Mouse (Mus musculus): Measurements from ENCODE around the gene Muc2. TPM values are rescaled to one million over a fixed set of nuclear protein-coding genes. Genes with fewer than 3 reads are reported as not detected.
"Not testable (repeated sequence)": the region's sequence is repeated elsewhere in the genome, so short reads cannot be mapped to it uniquely, and the experiment has no call there.

Gene Muc2
- polyA plus RNA-seq (2017; shearing (Covaris generic)) = not detected

GRCm38 (mm10) chr7:141690040-141690439 is at the start of gene Muc2:
Gene Muc2 (plus strand): TSS chr7:141690340.
- ATAC-seq = no peak

GRCm38 (mm10) chr7:141642375-141642774 is 47.8 kb upstream of the Muc2 start:
- no peak for ATAC-seq

DNA sequence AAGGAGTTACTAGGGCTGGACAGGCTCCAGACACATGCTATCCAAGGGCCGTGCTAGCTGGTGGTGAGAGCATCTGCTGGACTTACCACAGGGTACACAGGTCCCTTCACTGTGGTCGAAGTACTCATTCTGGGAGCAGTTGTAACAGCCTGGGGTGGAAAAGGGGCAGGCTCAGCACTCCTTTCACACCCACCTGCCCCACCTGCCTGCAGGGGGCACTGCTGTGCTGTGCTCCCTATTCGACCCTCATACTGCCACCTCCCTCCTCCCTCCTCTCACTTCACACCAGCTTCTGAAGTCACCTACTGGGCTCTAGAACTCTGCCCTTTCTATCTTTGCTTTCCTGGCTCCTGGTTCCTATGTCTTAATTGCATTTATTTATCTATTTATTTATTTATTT is 47.0 kb upstream of the Muc2 start:
- no peak for ATAC-seq

GRCm38 (mm10) chr7:141647083-141647482 is 43.1 kb upstream of the Muc2 start:
- ATAC-seq = no peak

- ATAC-seq = no peak
Measured at GRCm38 (mm10) chr7:141647815-141648214, 42.3 kb upstream of the Muc2 start.

GRCm38 (mm10) chr7:141652191-141652590 is 37.9 kb upstream of the Muc2 start:
- ATAC-seq = no peak

DNA sequence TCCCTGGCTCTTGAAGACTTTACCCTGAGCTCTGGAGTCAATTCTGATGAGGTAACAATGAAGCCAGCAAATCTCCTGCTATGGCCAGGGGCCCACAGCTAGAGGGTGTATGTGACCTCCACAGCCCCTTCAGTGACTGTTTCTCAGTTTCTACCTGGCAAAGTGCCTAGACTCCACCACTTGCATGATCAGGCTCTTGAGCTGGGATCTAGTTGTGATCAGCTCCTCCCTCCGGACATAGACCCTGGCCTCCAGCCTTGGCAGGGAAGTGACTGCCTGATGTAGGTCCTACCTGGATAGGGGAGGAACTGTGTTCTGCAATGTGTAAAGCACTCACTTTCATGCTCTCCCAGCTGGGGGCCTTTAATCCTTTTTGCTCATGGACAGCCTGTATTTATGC is 29.8 kb upstream of the Muc2 start:
- ATAC-seq = no peak

GRCm38 (mm10) chr7:141661481-141661880 is 28.7 kb upstream of the Muc2 start:
- ATAC-seq = no peak

- no peak for ATAC-seq
Measured at GRCm38 (mm10) chr7:141662223-141662622, 27.9 kb upstream of the Muc2 start.

GRCm38 (mm10) chr7:141666190-141666589 is 23.9 kb upstream of the Muc2 start:
- ATAC-seq = no peak

- ATAC-seq = not testable (repeated sequence)
Measured at GRCm38 (mm10) chr7:141669097-141669496, 21.0 kb upstream of the Muc2 start.

DNA sequence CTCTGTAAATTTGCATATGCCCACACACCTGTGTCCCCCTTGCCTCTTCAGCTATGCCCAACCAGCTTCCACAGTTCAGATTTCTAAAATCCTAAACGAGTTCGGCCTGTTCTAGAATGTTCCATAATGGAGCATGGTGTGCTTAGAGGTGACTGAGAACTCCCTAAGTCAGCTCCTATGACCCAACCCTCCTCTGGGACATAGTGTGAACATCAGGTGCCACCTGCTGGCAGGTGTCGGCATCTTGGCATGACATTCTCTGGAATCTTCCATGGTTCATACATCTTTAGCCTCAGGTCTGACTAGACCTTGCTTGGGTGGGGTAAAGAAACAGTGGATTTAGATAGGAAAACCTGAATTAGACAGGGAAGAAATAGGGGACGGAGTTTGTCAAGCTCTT is 19.1 kb upstream of the Muc2 start:
- ATAC-seq = no peak

DNA sequence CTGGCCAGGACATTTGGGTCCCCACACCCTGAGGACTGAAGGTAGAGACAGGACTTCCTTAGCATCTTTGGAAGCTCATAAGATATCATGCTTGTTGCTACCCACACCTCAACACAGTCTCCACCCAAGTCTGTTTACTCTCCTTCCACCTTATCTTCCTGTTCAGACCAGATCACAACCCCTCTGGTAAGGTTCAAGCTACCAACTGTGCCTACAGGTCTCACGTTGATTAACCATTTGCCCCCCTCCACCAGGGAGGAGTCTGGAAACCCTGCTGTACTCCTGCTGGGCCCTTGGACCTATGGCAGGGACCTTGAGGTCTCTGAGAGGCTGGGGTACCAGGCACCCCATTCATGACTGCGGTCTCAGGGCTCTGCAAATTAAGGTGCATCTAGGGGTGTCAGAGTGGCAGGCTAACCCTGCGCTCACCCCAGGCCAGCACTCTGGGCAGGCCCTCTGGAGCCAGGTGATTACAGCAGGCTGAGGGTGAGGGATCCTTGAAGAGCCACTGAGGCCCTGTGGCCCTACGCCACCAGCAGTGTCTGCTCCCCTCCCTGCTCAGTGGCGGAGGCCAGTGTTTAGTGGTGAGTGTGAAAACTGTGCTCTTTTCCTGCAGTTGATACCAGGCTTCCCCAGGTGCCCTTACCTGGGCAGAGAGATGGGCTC is 18.4 kb upstream of the Muc2 start:
- ATAC-seq = no peak

DNA sequence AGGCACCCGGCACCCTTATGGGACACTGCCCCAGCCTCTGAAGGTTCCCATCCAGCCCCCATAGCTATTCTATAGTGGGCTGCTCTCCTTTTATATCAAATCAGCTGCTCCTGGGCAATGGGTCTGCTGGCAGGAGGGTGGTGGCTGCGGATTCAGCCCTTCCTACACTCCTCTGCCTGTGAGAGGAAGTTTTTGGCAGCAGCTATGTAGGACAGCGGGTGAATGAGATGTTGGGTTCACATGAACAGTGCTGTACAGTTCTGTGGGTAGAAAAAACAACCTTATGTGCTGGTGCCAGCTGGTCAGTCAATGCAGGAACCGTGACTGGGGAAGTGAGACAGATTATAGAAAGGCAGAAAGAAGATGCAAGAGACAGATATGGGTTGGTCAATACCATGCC is 11.2 kb upstream of the Muc2 start:
- ATAC-seq = no peak

DNA sequence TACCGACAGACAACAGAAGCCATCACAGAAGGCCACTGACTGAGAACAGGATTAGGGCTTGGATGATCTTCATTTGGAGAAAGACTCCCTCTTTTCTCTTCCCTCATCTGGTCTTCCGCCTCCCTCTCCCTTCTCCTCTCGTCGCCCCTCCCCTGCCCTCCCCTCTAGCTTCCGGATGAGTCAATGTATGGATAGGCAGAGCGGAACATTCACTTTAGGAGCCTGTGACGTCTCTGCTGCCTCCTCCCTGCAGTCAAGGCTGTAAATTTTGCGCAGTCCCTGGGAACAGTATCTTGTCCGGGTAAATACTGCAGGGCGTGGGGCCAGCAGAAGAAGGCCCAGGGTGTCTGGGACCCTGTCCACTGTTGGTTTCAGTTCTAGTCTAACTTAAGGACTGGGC is 2.8 kb upstream of the Muc2 start:
- ATAC-seq = no peak

- no peak for ATAC-seq
Measured at GRCm38 (mm10) chr7:141693591-141694273, 3.6 kb downstream of the Muc2 start.

- ATAC-seq = no peak
Measured at GRCm38 (mm10) chr7:141694274-141694639, 4.1 kb downstream of the Muc2 start.

GRCm38 (mm10) chr7:141696538-141696937 is 6.4 kb downstream of the Muc2 start:
- ATAC-seq = no peak

- no peak for ATAC-seq
Measured at GRCm38 (mm10) chr7:141699556-141700220, 9.5 kb downstream of the Muc2 start.

DNA sequence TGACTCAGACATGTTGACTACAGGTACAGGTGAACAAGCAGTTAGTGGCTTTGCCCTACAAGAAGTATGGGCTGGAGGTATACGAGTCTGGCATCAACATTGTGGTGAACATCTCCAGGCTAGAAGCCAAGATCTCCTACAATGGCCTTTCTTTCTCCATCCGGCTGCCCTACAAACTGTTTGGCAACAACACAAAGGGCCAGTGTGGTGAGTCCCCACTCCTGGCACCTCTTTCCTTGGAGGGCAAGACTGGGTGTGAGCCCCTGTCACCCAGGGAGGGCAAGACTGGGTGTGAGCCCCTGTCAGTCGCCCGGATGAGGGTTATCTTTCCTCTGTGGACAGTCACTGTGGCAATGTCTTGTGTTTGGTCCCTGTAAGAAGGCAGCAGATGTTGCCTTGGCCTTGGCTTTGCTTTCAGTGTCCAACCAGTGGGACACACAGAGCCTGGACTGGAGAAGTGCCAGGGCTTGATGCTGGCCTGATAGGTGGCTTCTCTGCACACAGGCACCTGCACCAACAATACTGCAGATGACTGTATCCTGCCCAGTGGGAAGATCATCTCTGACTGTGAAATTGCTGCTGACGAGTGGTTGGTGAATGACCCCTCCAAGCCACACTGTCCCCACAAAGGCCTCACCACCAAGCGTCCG is 57.4 kb downstream of the Muc2 start:
- ATAC-seq = no peak

GRCm38 (mm10) chr7:141752513-141752912 is 62.4 kb downstream of the Muc2 start:
- no peak for ATAC-seq

DNA sequence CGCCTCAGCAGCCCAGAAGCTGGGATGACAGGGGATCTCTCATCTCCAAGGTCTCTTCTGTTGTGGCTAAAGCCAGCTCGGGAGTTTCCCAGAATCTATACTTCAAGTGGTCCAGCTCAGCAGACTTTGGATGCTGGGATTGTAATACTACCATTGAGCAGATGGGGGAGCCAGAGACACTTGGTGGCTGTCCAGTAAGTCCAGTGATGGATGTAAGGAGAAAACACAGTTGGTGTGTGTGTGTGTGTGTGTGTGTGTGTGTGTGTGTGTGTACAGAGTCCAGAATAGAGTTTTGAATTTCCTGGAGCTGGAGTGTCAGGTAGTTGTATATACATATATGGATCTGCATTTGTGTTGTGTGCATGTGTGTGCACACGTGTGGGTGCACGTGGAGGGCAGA is 65.7 kb downstream of the Muc2 start:
- no peak for ATAC-seq

DNA sequence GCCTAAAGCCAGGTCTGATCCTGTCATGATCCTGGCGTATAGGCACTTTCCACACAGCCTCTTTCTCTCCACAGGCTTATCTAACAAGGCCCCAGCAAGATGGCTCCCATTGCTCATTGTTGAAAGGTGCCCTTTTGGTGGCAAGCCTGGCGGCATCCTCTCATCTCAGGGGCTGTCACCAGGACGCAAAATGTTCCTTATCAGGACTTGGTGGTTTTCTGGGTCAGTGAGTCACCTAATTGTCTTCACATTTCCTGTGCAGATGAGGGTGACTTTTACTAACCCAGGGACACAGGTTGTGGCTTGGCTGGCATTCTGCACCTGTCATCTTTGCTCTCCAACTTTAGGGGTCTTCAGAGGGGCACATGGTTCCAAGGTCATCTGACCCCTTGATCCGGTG is 68.2 kb downstream of the Muc2 start:
- ATAC-seq = no peak

DNA sequence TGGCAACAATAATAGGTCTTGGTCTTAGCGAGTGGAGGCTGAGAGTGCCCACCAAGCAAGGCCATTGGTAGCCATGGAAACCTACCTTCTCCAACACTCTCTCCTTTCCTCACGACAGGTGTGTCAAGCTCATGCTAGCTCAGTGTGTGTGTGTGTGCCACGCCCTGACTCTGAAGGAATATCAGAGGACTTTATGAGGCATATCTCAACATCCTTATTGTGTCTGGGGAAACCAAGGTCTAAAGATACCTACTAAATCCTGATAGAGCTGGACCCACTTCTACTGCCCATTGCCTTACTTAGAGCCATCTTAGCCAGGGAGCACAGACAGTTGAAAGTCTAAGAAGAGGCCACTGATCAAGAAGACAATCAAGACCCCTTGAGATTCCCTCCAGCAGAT is 80.4 kb downstream of the Muc2 start:
- ATAC-seq = no peak

Data from inflammation-experienced regulatory T-cells, adult 6 months (primary cell).